16 mouse cellular contexts compared by ENCODE assay signal in the genomic region with DNA sequence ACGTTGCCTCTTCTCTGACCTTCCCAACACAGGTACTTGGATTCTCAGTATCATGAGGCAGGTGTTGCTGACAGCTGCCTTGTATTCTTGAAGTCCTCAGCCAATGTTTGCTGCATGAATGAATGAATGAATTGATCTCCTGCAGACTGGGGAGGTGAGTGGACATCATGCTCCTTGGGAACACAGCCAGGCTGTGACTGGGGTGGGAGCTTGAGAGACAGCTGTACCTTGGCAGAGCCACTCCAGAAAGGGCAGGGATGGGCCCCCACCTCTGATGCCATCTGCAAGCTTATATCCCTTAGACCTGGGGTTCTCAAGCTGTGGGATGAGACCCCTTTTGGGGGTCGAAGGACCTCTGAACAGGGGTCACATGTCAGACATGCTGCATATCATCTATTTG.
"Had no signal": no experiment of that assay in that cellular context is flagged by ENCODE, and none has a peak within 500 bp of the region (broad histone marks: within the 10 kb centered on the region; RNA-seq: fewer than 3 reads in every experiment).

No protein-coding gene starts in this region.

- H3K4me3 ChIP-seq: neural tube, embryonic 12.5 days; neural tube, embryonic 13.5 days; neural tube, embryonic 15.5 days; stomach, embryonic 15.5 days had no signal

- H3K27me3 ChIP-seq: neural tube, embryonic 13.5 days; neural tube, embryonic 15.5 days; stomach, embryonic 15.5 days had no signal

- H3K36me3 ChIP-seq: neural tube, embryonic 12.5 days; neural tube, embryonic 13.5 days; neural tube, embryonic 15.5 days; stomach, embryonic 15.5 days had no signal

- H3K27ac ChIP-seq: neural tube, embryonic 12.5 days; stomach, embryonic 15.5 days; stomach, postnatal 0 days had no signal

- DNase-seq: retina, postnatal 1 day; right cerebral cortex, adult 18-20 months; right cerebral cortex, postnatal 14 days; right cerebral cortex, postnatal 25 days; spleen, adult 18-20 months; thymus, adult 18-20 months; thymus, adult 2 months; thymus, postnatal 14 days; thymus, postnatal 25 days; thymus, postnatal 36 days; thymus, postnatal 4 days had no signal
